In genomic region chr6:120197964-120198363, GRCm38 (mm10) we compare ENCODE assay signal across 8 mouse cellular contexts.
A peak's percentile ranks its signal among the peaks of the same experiment; 100 is the strongest.
DNase-seq lines count a peak whose midpoint lies in the region; ATAC-seq lines count a peak whose summit lies in the region.

No protein-coding gene starts in this region.

- H3K4me1 ChIP-seq in liver, embryonic 11.5 days (replicated peaks; ENCODE audit: control insufficient read depth, insufficient read depth, low read length): 0 out of 2 replicates have a peak, but pooled peaks cover 2% of the 10 kb centered on the region

- peak; percentile 43 for DNase-seq in 3134 (ENCODE audit: extremely low read depth, insufficient read length, low spot score)
- peak; percentile 61 for DNase-seq in Muller cell, postnatal 12 days (ENCODE audit: inconsistent ontology term)
- DNase-seq in cerebellum, adult 9-10 months: peak; percentile 73
- peak; percentile 73 to 75 for DNase-seq in frontal cortex, postnatal 36 days (ENCODE audit: low spot score in 2 of 2)
- peak; percentile 85 for DNase-seq in kidney, adult 18-20 months
- DNase-seq in liver, embryonic 11.5 days (ENCODE audit: low spot score): peak; percentile 81
- DNase-seq in thymus, postnatal 0 days (ENCODE audit: low spot score): peak; percentile 84

- H3K9me3 ChIP-seq in liver, embryonic 11.5 days (ENCODE audit: control insufficient read depth, low read length): no peaks in the 10 kb centered on the region

- H3K27ac ChIP-seq in liver, embryonic 11.5 days (ENCODE audit: low read depth, low read length): no peak overlapping the region

- peak; percentile 18; the same call in 1 of the 2 replicates for ATAC-seq in liver, embryonic 11.5 days (replicated peaks; ENCODE audit: low FRiP score)
- peak; percentile 55; the same call in 1 of the 2 replicates for ATAC-seq in neutrophil, adult 5-6 weeks (ENCODE audit: extremely low read depth, insufficient number of reproducible peaks, low FRiP score, poor library complexity, severe bottlenecking)

- no peaks in the 10 kb centered on the region for H3K27me3 ChIP-seq in liver, embryonic 11.5 days (replicated peaks; ENCODE audit: control insufficient read depth, insufficient read depth, low read length)

- H3K4me3 ChIP-seq in liver, embryonic 11.5 days (ENCODE audit: low read depth, low read length): no peak overlapping the region

- no peaks in the 10 kb centered on the region for H3K36me3 ChIP-seq in liver, embryonic 11.5 days (ENCODE audit: control insufficient read depth, insufficient read depth, low read length)

- WGBS in liver, embryonic 11.5 days: 34% methylated on average over 9 of the region's 9 CpGs

- no peak overlapping the region for H3K9ac ChIP-seq in liver, embryonic 11.5 days (ENCODE audit: low read depth, low read length)

- no peak overlapping the region; the same call in 1 of the 2 replicates for H3K4me2 ChIP-seq in liver, embryonic 11.5 days
